Mouse (Mus musculus) embryonic fibroblast, embryonic 13.5 days (primary cell): ENCODE results near the gene Arhgap6.

ENCODE experiments used
- CTCF ChIP-seq: IDR thresholded peaks from 2 replicates; pipeline ENCODE4 v1.5.1; 2011; ENCODE audit warnings: mild to moderate bottlenecking, control low read depth, low read length, moderate library complexity, borderline replicate concordance; ENCODE audit not compliant: insufficient read depth
- POLR2A ChIP-seq: IDR thresholded peaks from 2 replicates; pipeline ENCODE4 v1.6.1; 2011; ENCODE audit warnings: low read depth, mild to moderate bottlenecking, control low read depth, low read length, moderate library complexity

GRCm38 (mm10) chrX:168920942-168921341 is 126.0 kb downstream of the Arhgap6 start:
- TF ChIP-seq CTCF, result no peak
- TF ChIP-seq POLR2A, result no peak
